Mouse (Mus musculus): ENCODE data around the gene Zfp629. TPM values are rescaled to one million over a fixed set of nuclear protein-coding genes. Genes with fewer than 3 reads are reported as not detected.

Gene Zfp629
- total and polyA plus RNA-seq, 3 experiments, result 10.8 to 12.6 TPM; not detected in 1

GRCm38 (mm10) chr7:127588011-127588871, 27.4 kb downstream of the Zfp629 start, which contains the start of the genes Ccdc189 and Rnf40 (continued):
- no peak for TF ChIP-seq E2F4 (IDR thresholded peaks at IDR 0.05; ENCODE audit: borderline replicate concordance, low read depth, low read length)
- no peak for TF ChIP-seq CHD2 (IDR thresholded peaks at IDR 0.05; ENCODE audit: low read length)
- TF ChIP-seq MAZ (IDR thresholded peaks at IDR 0.05; ENCODE audit: low read depth, low read length), result peak; percentile 48; the same call in 1 of the 2 replicates
- no peak for TF ChIP-seq MYB (IDR thresholded peaks at IDR 0.05; ENCODE audit: low read depth, low read length)

- no peaks in the 10 kb centered on the region for H3K9me3 ChIP-seq (replicated peaks; ENCODE audit: insufficient read depth, low read length)
- H3K27me3 ChIP-seq (ENCODE audit: control insufficient read depth in 1 of 2, insufficient read depth in 2 of 2, low read length in 2 of 2), result no peaks in the 10 kb centered on the region
- H3K79me2 ChIP-seq (ENCODE audit: control insufficient read depth, insufficient read depth, low read length, poor library complexity), result peaks cover 12% of the 10 kb centered on the region
- H3K4me1 ChIP-seq (ENCODE audit: control insufficient read depth in 1 of 2, insufficient read depth in 2 of 2, low read length in 2 of 2), result peaks cover 6 to 33% of the 10 kb centered on the region in 2 experiments; a peak in 3 of 4 replicates
- peaks cover 1 to 30% of the 10 kb centered on the region in 2 experiments; a peak in 2 of 4 replicates for H3K36me3 ChIP-seq (ENCODE audit: control insufficient read depth in 1 of 2, insufficient read depth in 2 of 2, low read length in 2 of 2)
- peak overlapping the region; percentile 59 for H3K9ac ChIP-seq (ENCODE audit: control insufficient read depth, low read depth, low read length, poor library complexity, severe bottlenecking)
- H3K4me3 ChIP-seq (ENCODE audit: control insufficient read depth in 1 of 2, insufficient read depth in 1 of 2, low read depth in 2 of 2, low read length in 2 of 2), result peak overlapping the region in 1 of 2 experiments; percentile 59; a peak in 2 of 4 replicates
- TF ChIP-seq POLR2AphosphoS2 (IDR thresholded peaks at IDR 0.05; ENCODE audit: low read length), result no peak
- DNase-seq (ENCODE audit: low read depth, low spot score), result no peak
- H3K27ac ChIP-seq (ENCODE audit: control insufficient read depth, low read depth, low read length), result no peak overlapping the region
Observed at GRCm38 (mm10) chr7:127587196-127587595, 28.4 kb downstream of the Zfp629 start.

- Histone ChIP-seq H3K9ac (ENCODE audit: control insufficient read depth, low read depth, low read length, poor library complexity, severe bottlenecking) (no peak overlapping the region), H3K36me3 (ENCODE audit: control insufficient read depth in 1 of 2, insufficient read depth in 2 of 2, low read length in 2 of 2) (peaks cover 0 to 30% of the 10 kb centered on the region in 2 experiments; a peak in 2 of 4 replicates), H3K4me3 (ENCODE audit: control insufficient read depth in 1 of 2, insufficient read depth in 1 of 2, low read depth in 2 of 2, low read length in 2 of 2) (no peak overlapping the region), H3K9me3 (replicated peaks; ENCODE audit: insufficient read depth, low read length) (no peaks in the 10 kb centered on the region), H3K27ac (ENCODE audit: control insufficient read depth, low read depth, low read length) (peak overlapping the region; percentile 35), H3K79me2 (ENCODE audit: control insufficient read depth, insufficient read depth, low read length, poor library complexity) (peaks cover 12% of the 10 kb centered on the region), H3K27me3 (ENCODE audit: control insufficient read depth in 1 of 2, insufficient read depth in 2 of 2, low read length in 2 of 2) (no peaks in the 10 kb centered on the region), H3K4me1 (ENCODE audit: control insufficient read depth in 1 of 2, insufficient read depth in 2 of 2, low read length in 2 of 2) (peaks cover 6 to 33% of the 10 kb centered on the region in 2 experiments; a peak in 3 of 4 replicates)
- DNase-seq (ENCODE audit: low read depth, low spot score), result peak; percentile 76
- TF ChIP-seq MAFK (IDR thresholded peaks at IDR 0.05; ENCODE audit: borderline replicate concordance, low read depth, low read length), result no peak
- TF ChIP-seq SIN3A (IDR thresholded peaks at IDR 0.05; ENCODE audit: low read length), result peak; percentile 58; the same call in 1 of the 2 replicates
- no peak for TF ChIP-seq MEF2A (IDR thresholded peaks at IDR 0.05; ENCODE audit: extremely low read depth, insufficient replicate concordance, low read depth, low read length, poor library complexity, severe bottlenecking)
- TF ChIP-seq MYC (IDR thresholded peaks at IDR 0.05; ENCODE audit: low read depth, low read length), result no peak
- TF ChIP-seq GATA1 (IDR thresholded peaks at IDR 0.05; ENCODE audit: low read depth, low read length), result peak; percentile 79
- TF ChIP-seq MAZ (IDR thresholded peaks at IDR 0.05; ENCODE audit: low read depth, low read length), result no peak
- 0 out of 2 replicates have a peak, but pooled peaks have one; percentile 18 for TF ChIP-seq SMC3 (IDR thresholded peaks at IDR 0.05; ENCODE audit: low read depth, low read length)
- TF ChIP-seq KAT2A (conservative IDR thresholded peaks at IDR 0.05; ENCODE audit: low read depth, low read length), result no peak
- TF ChIP-seq TAL1 (IDR thresholded peaks at IDR 0.05; ENCODE audit: low read length), result peak; percentile 82
- no peak for TF ChIP-seq NRF1 (IDR thresholded peaks at IDR 0.05; ENCODE audit: insufficient read depth, low read depth, low read length, poor library complexity, severe bottlenecking)
- no peak for TF ChIP-seq ZMIZ1 (IDR thresholded peaks at IDR 0.05; ENCODE audit: low read depth, low read length)
- no peak for TF ChIP-seq USF1 (IDR thresholded peaks at IDR 0.05; ENCODE audit: low read depth, low read length)
- no peak; the same call in 1 of the 2 replicates for TF ChIP-seq RCOR1 (IDR thresholded peaks at IDR 0.05; ENCODE audit: low read depth, low read length)
- peak; percentile 82 to 90 for TF ChIP-seq EP300 (IDR thresholded peaks at IDR 0.05; ENCODE audit: low read depth in 1 of 2, low read length in 2 of 2)
- TF ChIP-seq POLR2AphosphoS2 (IDR thresholded peaks at IDR 0.05; ENCODE audit: low read length), result no peak
- TF ChIP-seq ETS1 (IDR thresholded peaks at IDR 0.05; ENCODE audit: low read depth, low read length), result 0 out of 2 replicates have a peak, but pooled peaks have one; percentile 35
- peak; percentile 86 for TF ChIP-seq TCF12 (IDR thresholded peaks at IDR 0.05; ENCODE audit: low read depth, low read length)
- peak; percentile 31; the same call in 1 of the 2 replicates for TF ChIP-seq MXI1 (IDR thresholded peaks at IDR 0.05; ENCODE audit: low read depth, low read length)
- no peak for TF ChIP-seq POLR2A (IDR thresholded peaks at IDR 0.05; ENCODE audit: control insufficient read depth in 1 of 2, insufficient read depth in 1 of 2, low read depth in 1 of 2, low read length in 2 of 2, poor library complexity in 1 of 2)
- TF ChIP-seq USF2 (IDR thresholded peaks at IDR 0.05; ENCODE audit: borderline replicate concordance in 1 of 2, insufficient read depth in 1 of 2, low read depth in 1 of 2, low read length in 2 of 2), result no peak
Observed at GRCm38 (mm10) chr7:127586149-127586548, 29.4 kb downstream of the Zfp629 start.
